Mouse (Mus musculus) c-Kit-negative CD71-positive TER-119-positive erythroid progenitor cells, embryonic 14.5 days (primary cell): ENCODE data around the gene Map1lc3a.

Source experiments
- DNase-seq: peaks from one replicate; pipeline ENCODE4 v3.0.0-alpha.2; 2013; ENCODE audit warnings: low read depth, low spot score

Gene Map1lc3a

GRCm38 (mm10) chr2:155285744-155286143 is 9.6 kb downstream of the Map1lc3a start:
- DNase-seq: no peak

DNA sequence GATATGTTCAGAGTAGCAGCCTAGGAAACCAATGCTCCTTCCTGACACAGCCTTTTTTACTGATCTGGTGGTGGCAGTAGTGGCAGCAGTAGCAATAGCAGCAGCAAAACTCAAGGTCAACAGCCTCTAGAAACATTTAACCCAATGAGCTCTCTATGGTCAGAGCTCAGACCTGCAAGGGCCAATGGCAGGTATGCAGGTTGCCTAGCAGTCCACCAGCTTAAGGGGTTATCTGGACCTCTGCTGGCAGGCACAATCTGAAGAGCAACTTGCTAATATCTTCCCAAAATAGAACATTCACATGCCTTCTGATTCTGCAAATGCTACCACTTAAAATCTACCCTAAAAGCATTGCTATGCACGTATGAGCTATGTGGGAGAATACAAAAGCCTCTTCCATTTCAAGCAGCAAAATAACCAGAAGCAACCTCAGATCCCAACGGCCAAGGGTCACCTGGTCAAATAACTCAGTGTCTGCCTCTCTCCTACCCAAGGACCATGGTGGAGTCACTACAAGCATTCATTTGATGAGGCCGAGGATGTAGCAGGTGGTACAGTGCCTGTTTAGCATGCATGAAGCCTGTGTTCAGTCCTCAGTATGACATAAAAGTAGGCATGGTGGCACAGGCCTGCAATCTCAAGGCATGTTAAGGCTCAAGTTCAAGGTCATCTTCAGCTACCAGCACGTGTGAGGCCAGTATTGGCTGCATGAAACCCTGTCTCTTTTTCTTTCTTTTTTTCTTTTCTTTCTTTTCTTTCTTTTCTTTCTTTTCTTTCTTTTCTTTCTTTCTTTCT is 11.6 kb downstream of the Map1lc3a start:
- DNase-seq: no peak

GRCm38 (mm10) chr2:155290066-155290465 is 14.0 kb downstream of the Map1lc3a start:
- no peak for DNase-seq

- no peak for DNase-seq
These were observed 17.3 kb downstream of the Map1lc3a start for GRCm38 (mm10) chr2:155293382-155293781.

- DNase-seq: no peak
These were observed 17.8 kb downstream of the Map1lc3a start for GRCm38 (mm10) chr2:155293946-155294345.

DNA sequence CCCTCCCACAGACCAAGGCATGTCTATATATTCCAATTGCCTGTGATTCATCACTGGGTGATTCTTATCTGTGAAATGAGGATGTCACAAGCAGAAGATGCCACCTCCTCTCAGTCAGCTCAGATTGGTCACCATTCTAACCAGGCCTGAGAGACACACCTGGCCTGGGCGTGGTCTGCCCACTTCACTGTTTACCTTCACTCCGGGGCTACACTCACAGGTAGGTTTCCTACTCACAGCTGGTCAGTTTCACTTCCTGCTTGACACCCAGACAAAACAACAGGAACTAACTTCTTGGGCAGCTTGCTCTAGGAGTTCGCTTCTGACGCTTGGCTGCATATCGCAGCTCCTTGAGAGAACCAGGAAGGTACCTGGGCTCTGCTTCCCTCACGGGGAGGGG is 19.4 kb downstream of the Map1lc3a start:
- DNase-seq: no peak

DNA sequence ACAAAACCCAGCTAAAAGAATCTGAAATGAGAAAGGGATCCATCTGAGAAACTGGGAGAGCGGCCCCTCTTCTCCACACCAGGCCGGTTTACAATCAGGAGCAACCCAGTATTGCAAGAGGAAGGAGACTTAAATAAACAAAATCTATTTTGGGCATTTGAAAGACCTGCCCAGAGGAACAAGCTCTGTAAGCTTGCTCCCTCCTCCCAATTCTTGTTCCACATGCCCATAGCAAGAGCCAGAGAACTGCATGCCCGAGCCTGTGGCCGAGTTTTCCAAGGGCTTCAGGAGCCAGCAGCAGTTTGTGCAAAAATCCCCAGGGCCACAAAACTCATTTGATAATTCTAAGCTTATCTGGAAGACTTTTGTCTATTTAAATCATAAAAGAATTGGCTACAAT is 23.5 kb downstream of the Map1lc3a start:
- no peak for DNase-seq

- DNase-seq: no peak
These were observed 33.0 kb downstream of the Map1lc3a start for GRCm38 (mm10) chr2:155308936-155309592.

GRCm38 (mm10) chr2:155313671-155314070 is 37.6 kb downstream of the Map1lc3a start:
- DNase-seq: no peak

DNA sequence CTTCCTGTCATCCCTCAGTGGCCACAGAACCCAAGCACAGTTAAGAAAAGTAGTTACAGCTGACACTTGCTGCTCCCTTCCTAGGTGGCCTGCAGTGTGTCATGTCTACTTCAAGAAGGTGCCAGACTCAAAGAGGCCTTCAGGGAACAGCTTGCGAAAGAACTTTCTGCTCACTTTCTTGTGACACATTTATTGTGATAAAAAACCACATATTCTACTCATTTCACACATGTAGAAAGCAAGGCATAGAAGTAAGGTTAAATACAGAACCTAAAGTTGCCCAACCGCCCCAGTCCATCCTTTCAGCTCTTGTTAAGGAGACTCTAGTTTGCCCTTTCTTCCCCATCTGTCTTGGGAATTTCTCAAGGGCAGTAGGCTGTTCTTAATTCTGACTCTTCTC is 42.5 kb downstream of the Map1lc3a start:
- no peak for DNase-seq

GRCm38 (mm10) chr2:155320596-155320995 is 44.5 kb downstream of the Map1lc3a start:
- DNase-seq: no peak

GRCm38 (mm10) chr2:155326001-155326400 is 49.9 kb downstream of the Map1lc3a start:
- DNase-seq: no peak
